Mouse (Mus musculus) MEL (cell line): ENCODE data around the gene Fank1.

Experiments used
- BHLHE40 ChIP-seq: IDR thresholded peaks from 2 replicates; pipeline ENCODE4 v1.6.1; 2012; ENCODE audit warnings: low read depth, mild to moderate bottlenecking, inconsistent platforms, low read length, improper control_type of control experiment, borderline replicate concordance
- CHD1 ChIP-seq: IDR thresholded peaks from 2 replicates; pipeline ENCODE4 v1.6.1; 2012; ENCODE audit warnings: low read depth, mild to moderate bottlenecking, inconsistent platforms, low read length, improper control_type of control experiment
- CHD2 ChIP-seq: IDR thresholded peaks from 2 replicates; pipeline ENCODE4 v1.6.1; 2011; ENCODE audit warnings: low read length, improper control_type of control experiment
- CTCF ChIP-seq, 3 experiments: IDR thresholded peaks in 2 of 3; conservative IDR thresholded peaks in 1 of 3; 2 replicates each; pipeline ENCODE4 v1.5.1; 2011 to 2012; ENCODE audit warnings: low read length in 3 of 3, low read depth in 2 of 3, mild to moderate bottlenecking in 2 of 3, improper control_type of control experiment in 1 of 3, inconsistent platforms in 1 of 3, mixed read lengths in 1 of 3, moderate library complexity in 1 of 3; ENCODE audit not compliant: control insufficient read depth in 1 of 3, insufficient read depth in 1 of 3, poor library complexity in 1 of 3, severe bottlenecking in 1 of 3
- GABPA ChIP-seq: IDR thresholded peaks from 2 replicates; pipeline ENCODE4 v1.6.1; 2012; ENCODE audit warnings: low read depth, mild to moderate bottlenecking, inconsistent platforms, low read length, improper control_type of control experiment, moderate library complexity
- GATA1 ChIP-seq: IDR thresholded peaks from 2 replicates; pipeline ENCODE4 v1.6.1; 2011; ENCODE audit warnings: low read depth, low read length, improper control_type of control experiment
- KAT2A ChIP-seq: conservative IDR thresholded peaks from 2 replicates; pipeline ENCODE4 v1.6.1; 2012; ENCODE audit warnings: low read depth, low read length, improper control_type of control experiment, inconsistent platforms
- NELFE ChIP-seq: IDR thresholded peaks from 2 replicates; pipeline ENCODE4 v1.6.1; 2011; ENCODE audit warnings: low read depth, low read length, improper control_type of control experiment
- POLR2A ChIP-seq, 2 experiments: IDR thresholded peaks; 2 replicates each; pipeline ENCODE4 v1.6.1; 2011 to 2012; ENCODE audit warnings: low read length in 2 of 2, mild to moderate bottlenecking in 2 of 2, control low read depth in 1 of 2, improper control_type of control experiment in 1 of 2, low read depth in 1 of 2, moderate library complexity in 1 of 2; ENCODE audit not compliant: control insufficient read depth in 1 of 2, insufficient read depth in 1 of 2, poor library complexity in 1 of 2
- POLR2AphosphoS2 ChIP-seq: IDR thresholded peaks from 2 replicates; pipeline ENCODE4 v1.6.1; 2011; ENCODE audit warnings: low read length, improper control_type of control experiment
- POLR2AphosphoS5 ChIP-seq: IDR thresholded peaks from 2 replicates; pipeline ENCODE4 v1.6.1; 2012; ENCODE audit warnings: low read depth, borderline replicate concordance, mild to moderate bottlenecking, inconsistent platforms, low read length, moderate library complexity, mixed read lengths
- TAL1 ChIP-seq: IDR thresholded peaks from 2 replicates; pipeline ENCODE4 v1.6.1; 2012; ENCODE audit warnings: mild to moderate bottlenecking, inconsistent platforms, low read length, moderate library complexity, mixed read lengths
- TCF12 ChIP-seq: IDR thresholded peaks from 2 replicates; pipeline ENCODE4 v1.6.1; 2014; ENCODE audit warnings: low read depth, mild to moderate bottlenecking, inconsistent platforms, low read length, improper control_type of control experiment, moderate library complexity
- ZNF384 ChIP-seq: IDR thresholded peaks from 2 replicates; pipeline ENCODE4 v1.6.1; 2012; ENCODE audit warnings: low read depth, mild to moderate bottlenecking, inconsistent platforms, low read length, improper control_type of control experiment

DNA sequence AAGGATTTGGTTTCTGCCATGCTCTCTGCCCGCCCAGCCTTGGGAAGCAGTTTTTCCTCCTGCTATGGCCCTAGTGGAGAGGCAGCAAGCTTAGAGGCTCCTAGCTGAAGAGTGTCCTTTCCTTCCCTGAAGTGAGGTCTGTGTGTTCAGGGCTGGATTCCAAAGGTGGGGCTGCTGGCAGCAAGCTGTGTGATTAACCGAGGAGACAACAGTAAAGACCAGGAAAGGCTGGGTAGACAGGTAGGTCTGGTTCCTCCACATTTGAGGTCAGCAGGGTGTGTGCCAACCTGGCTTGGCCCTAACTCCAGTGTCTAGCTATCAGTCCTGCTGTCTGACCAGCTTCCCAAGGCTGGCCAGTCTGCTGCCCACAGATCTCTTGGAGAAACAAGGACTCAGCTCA lies 18.1 kb downstream of the Fank1 start:
- TF ChIP-seq POLR2AphosphoS2: no peak
- TF ChIP-seq GATA1: no peak
- TF ChIP-seq KAT2A: no peak
- TF ChIP-seq CHD2: no peak
- TF ChIP-seq GABPA: no peak
- TF ChIP-seq CHD1: no peak
- no peak for TF ChIP-seq BHLHE40
- no peak for TF ChIP-seq CTCF (IDR thresholded peaks at IDR 0.05 in 2 of 3, conservative IDR thresholded peaks at IDR 0.05 in 1 of 3; ENCODE audit: control insufficient read depth in 1 of 3, insufficient read depth in 1 of 3, low read depth in 2 of 3, low read length in 3 of 3, poor library complexity in 1 of 3, severe bottlenecking in 1 of 3)
- no peak for TF ChIP-seq ZNF384
- TF ChIP-seq POLR2A (IDR thresholded peaks at IDR 0.05; ENCODE audit: control insufficient read depth in 1 of 2, insufficient read depth in 1 of 2, low read depth in 1 of 2, low read length in 2 of 2, poor library complexity in 1 of 2): no peak
- TF ChIP-seq TAL1: no peak
- TF ChIP-seq TCF12: no peak
- TF ChIP-seq POLR2AphosphoS5: no peak
- no peak for TF ChIP-seq NELFE
